Mouse (Mus musculus) CD8-positive naive resting alpha-beta T cell, adult 2 months (primary cell): ENCODE measurements around the gene Heyl.
"Not testable (repeated sequence)": the region's sequence is repeated elsewhere in the genome, so short reads cannot be mapped to it uniquely, and the experiment has no call there.

Experiments
- DNase-seq, 2 experiments: peaks; one replicate each; pipeline ENCODE4 v3.0.0; 2022; ENCODE audit warnings: low read depth in 2 of 2, low spot score in 2 of 2

Gene Heyl

DNA sequence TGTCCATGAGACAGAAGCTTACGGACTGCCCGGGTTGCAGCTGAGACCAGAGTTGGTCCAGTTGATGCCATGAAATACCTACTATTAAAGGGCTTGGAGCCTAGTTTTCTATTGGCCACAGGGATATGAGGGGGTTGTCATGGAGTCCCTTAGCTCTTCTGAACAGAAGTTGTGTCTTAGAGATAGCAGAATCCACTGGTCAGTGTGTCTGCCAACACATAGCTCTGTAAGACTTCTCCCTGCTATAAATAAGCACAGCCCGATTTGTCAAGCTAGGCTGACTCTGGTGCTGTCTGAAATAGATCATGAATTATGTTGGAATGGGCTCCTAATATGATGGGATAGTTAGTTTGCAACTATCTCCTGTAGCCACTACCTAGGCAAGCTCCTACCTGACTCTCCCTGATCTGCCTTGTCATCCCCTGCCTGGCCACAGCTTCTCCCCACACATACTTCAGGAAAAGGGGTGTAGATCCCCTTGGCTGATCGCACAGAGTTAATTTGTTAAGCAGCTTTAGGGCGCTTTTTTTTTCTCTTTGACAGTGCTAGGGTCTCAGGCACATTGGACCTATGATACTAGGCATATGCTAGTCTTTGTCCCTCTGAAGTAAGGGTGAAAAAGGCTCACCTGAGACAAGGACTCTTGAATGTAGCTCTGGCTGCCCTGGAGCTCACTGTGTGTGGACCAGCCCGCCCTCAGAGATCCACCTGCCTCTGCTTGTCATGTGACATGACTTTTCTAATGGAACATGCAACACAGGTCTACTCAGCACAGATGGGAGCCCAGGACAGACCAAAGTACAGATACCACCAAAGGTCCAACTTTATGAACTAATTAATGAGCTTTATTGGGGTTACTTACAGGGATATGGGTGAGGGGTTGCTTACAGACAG lies 51.6 kb downstream of the Heyl start:
- DNase-seq: no peak

DNA sequence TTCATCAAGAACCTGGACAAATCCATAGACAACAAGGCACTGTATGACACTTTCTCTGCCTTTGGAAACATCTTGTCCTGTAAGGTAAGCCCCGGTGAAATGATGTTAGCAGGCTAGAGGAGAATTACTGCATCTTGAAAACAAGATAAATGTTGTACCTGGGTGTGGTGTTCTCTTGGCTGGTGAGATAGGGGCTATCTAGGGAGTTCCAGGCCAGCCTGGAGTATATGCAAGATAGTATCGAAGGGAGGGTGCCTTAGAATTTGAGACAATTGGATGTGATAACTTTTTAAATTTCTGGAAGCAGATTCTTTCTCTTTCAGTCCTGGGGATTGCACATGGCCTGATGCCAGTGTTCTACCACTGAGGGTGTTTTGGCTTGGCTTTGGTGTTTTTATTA lies 53.4 kb downstream of the Heyl start:
- DNase-seq: no peak

DNA sequence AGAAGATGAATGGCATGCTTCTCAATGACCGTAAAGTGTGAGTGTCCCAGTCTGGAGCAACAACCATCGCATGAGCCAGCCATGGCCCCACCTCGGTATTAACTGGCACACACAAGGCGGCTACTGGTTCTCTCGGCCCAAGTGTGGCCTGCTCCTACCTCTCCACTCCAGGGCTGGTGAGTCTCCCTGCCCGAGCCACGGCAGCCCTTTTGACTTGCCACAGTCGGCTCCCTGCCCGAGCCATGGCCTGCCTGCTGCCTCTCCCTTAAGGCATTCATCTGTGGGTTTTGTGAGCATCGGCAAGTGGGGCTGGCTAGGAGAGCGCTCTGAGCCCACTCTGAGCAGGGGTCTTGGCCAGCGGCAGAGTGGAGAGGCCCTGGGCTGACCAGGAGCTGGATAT lies 55.7 kb downstream of the Heyl start:
- DNase-seq: no peak

DNA sequence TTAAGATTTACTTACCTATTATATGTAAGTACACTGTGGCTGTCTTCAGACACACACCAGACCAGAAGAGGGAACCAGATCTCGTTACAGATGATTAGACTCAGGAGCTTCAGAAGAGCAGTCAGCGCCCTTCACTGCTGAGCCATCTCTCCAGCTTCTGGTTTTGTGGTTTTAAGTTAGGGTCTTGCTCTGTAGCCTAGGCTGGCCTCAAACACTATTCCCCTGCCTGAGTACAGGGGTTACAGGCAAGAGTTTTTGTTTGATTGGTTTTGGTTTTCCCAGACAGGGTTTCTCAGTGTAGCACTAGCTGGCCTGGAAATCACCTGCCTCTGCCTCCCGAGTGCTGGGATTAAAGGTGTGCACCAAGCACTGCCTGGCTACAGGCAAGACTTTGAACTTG lies 59.0 kb downstream of the Heyl start:
- DNase-seq: no peak

DNA sequence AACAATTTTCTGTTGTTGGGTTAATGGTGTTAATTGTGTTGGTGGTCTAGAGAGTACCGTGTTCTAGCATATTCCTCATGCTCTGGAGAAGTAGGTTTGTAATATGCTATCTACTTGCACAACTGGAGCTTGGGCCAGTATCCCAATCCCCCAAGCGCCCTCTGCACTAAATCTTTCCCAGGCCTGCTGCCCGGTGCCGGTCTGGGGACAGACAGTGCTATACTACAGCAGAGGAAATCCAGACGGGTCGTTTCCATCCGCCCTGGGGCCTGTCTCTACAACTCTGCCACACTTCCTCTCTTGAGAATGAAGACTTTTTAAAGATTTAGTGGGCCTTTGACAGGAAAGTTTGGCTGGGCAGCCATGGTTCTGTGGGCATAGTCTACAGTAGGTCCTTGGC lies 59.6 kb downstream of the Heyl start:
- DNase-seq: no peak

DNA sequence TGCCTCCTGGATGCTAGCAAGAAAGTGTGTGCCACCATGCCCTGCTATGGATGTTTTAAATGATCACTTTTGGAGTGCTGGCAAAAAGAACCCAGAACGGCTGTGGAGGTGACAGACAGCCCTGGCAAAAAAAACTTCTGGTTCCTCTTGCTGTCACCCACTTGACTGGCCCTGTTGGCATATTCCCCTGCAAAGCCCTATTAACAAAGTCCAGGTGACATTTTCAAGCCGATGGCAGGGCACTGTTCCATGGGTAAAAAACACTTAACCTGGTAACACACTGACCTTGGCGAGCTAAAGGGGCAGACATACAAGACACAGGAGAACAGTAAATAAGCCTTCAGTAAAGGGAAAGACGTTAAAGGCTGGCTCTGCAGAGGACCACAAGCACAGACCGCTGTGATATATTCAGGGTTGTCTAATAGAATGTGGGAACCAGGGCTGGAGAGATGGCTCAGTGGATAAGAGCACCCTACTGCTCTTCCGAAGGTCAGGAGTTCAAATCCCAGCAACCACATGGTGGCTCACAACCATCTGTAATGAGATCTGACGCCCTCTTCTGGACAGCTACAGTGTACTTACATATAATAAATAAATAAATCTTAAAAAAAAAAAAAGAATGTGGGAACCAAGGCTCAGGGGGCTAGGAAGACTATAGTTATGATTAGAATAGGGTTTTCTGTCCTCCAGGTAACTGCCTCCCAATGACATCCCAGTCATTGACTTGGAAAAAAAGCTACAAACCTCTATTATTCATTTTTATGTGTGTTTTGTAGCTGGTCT lies 60.5 kb downstream of the Heyl start:
- no peak for DNase-seq

DNA sequence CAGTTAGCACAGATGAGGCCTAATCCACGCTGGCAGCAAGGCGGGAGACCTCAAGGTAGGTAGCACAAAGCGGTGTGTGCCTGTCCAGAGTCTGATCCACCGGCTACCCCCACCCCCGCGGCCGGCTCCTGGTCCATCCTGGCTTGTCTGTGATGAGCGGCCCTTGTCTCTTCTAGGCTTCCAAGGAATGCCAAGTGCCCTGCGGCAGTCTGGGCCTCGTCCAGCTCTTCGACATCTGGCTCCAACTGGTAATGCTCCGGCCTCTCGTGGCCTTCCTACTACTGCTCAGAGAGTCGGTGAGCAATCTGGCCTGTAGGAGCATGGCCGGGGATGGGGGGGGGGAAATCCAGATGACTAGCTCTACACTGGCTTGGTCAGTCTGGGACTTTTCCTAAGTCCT lies 61.7 kb downstream of the Heyl start:
- DNase-seq: not testable (repeated sequence)

DNA sequence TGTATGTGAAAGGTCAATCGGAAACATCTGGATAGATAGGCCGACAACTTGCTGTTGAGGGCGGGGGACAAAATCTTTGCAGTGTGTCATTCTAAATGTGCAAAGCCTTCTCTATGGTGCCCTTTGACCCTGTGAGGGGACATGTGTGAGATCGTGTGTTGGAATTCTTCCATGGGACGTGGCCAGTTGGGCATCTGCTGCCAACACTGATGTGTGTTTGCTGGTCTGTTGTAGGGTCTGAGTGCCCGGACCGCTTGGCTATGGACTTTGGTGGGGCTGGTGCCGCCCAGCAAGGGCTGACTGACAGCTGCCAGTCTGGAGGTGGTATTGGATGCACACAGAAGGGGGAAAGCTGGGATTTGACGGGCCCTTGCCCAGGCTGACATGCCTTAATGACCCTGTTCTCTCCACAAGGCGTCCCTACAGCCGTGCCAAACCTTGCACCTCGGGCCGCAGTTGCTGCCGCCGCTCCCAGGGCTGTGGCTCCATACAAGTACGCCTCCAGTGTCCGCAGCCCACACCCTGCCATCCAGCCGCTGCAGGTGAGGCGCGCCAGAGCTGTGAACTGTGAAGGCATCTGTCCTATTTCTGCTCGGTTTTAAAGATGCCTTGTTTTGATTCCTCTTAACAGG lies 62.3 kb downstream of the Heyl start:
- DNase-seq: no peak

DNA sequence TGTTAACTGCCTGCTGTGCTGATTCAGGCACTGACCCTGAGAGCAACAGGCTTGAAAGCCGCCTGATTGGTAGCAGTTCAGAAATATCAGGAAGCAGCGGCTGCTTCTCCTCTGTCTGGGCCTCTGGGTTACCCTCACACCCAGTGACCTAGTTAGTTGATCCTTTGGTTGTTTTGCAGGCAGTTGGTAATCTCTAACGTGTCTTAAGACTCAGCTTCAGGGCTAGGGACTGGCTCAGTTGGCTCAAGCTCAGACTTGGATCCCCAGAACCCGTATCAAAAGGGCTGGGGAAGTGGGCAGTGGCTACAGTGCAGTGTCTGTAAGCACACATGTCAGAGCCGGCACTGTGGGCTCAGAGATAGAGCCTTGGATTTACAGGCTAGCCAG lies 62.8 kb downstream of the Heyl start:
- DNase-seq: no peak

DNA sequence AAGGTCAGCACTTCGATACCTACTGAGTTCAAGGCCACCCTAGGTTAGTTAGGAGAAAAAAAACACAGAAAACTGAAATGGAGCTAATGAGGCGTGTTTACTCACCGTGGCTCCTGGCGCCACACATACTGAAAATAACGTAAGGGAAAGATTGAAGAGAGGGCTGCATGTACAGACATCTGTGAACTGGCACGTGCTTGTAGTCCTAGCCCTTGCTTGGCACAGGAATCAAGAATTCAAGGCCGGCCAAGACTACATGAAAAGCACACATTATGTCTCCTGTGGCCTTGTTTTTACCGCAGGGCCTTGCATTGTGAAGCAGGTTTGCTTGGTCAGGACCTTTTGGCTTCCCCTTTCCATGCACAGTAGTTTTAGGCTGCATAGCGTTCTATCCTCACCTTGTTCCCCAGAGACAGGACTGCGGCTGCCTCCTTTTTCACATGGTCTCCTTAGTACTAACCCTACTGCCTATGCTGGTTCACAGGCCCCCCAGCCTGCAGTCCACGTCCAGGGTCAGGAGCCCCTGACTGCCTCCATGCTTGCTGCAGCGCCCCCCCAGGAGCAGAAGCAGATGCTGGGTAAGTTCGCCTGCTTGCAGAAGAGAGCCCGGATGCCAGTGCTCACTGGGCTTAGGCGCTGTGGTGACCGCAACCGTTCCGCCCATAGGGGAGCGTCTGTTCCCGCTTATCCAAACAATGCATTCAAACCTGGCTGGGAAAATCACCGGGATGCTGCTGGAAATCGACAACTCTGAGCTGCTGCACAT lies 64.0 kb downstream of the Heyl start:
- no peak for DNase-seq

DNA sequence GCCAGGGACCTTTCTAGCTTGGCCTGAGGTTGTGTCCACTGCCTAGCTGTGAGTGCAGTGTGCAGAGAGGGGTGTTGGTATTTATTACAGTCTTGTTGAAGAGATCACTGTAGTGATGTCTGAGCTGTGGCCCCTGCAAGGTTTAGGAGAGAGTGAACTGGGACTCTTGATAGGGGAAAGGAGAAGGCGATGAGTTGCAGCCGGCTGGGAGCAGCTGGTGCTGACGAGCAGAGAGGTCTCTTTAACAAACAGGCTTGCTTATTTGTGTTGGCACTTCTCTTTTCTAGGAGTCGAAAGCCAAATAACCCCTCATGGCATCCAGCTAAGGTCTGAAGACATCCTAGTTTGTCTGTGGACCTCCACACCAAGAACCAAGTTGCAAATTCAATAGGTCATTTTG lies 64.9 kb downstream of the Heyl start:
- no peak for DNase-seq

DNA sequence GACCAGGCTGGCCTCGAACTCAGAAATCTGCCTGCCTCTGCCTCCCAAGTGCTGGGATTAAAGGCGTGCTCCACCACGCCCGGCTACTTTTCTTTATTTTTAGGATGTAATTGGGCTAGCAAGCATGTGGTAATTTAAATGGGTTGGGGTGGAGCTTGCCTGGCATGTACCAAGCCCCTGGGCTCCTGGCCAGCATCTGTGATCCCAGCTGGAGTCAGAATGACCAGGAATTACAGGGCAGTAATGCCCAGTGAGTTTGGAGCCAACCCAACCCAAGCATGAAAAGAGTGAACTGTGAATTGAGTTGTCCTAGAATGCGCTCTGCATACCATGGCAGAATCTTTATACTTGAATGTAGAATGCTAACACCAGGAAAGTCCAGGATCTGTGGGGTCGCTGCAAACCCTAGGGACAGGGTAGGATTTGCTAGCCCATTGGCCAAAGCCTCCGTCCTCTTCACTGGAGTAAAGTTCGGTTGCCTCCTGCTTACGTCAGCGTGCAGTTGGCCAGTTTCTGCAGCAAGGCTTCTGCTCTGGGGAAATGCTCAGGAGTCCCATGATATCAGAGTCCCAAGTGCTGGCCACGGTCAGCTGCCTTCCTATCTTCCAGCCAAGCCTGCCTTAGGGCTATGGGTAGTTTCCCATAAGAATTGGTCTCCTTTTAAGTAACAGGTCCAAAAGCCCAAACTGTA lies 65.8 kb downstream of the Heyl start:
- DNase-seq: no peak
